Mouse (Mus musculus) frontal cortex, adult (tissue): ENCODE measurements around the gene Sec23a.
"Not testable (repeated sequence)": the region's sequence is repeated elsewhere in the genome, so short reads cannot be mapped to it uniquely, and the experiment has no call there.

ENCODE experiments used
- ATAC-seq: cut with Nextera tagmentation; 2 replicates; pipeline ENCODE4 v1.9.2; 2017; ENCODE audit warnings: mild to moderate bottlenecking, moderate library complexity, mixed read lengths; ENCODE audit not compliant: low TSS enrichment

Sec23a gene

GRCm38 (mm10) chr12:58985766-58986165 lies 26.1 kb downstream of the Sec23a start:
- no peak for ATAC-seq

GRCm38 (mm10) chr12:58981178-58981661 lies 30.6 kb downstream of the Sec23a start:
- ATAC-seq = not testable (repeated sequence)

- no peak for ATAC-seq
Observed at GRCm38 (mm10) chr12:58976966-58977365, 34.9 kb downstream of the Sec23a start.

GRCm38 (mm10) chr12:58964583-58964982 lies 47.2 kb downstream of the Sec23a start:
- ATAC-seq = peak; percentile 78; the same call in 1 of the 2 replicates

GRCm38 (mm10) chr12:58960844-58961243 lies 51.0 kb downstream of the Sec23a start:
- no peak for ATAC-seq

- ATAC-seq = no peak
Observed at GRCm38 (mm10) chr12:58956624-58957023, 55.2 kb downstream of the Sec23a start.

GRCm38 (mm10) chr12:58956162-58956561 lies 55.7 kb downstream of the Sec23a start:
- no peak for ATAC-seq

- ATAC-seq = peak; percentile 41; the same call in 1 of the 2 replicates
Observed at GRCm38 (mm10) chr12:58947879-58948278, 63.9 kb downstream of the Sec23a start.

- ATAC-seq = peak; percentile 65
Observed at GRCm38 (mm10) chr12:58947231-58947630, 64.6 kb downstream of the Sec23a start.

GRCm38 (mm10) chr12:58942544-58942943 lies 69.3 kb downstream of the Sec23a start:
- no peak for ATAC-seq

GRCm38 (mm10) chr12:58934580-58934979 lies 77.2 kb downstream of the Sec23a start:
- ATAC-seq = no peak

- ATAC-seq = no peak
Observed at GRCm38 (mm10) chr12:58924996-58925395, 86.8 kb downstream of the Sec23a start.

- peak; percentile 74 for ATAC-seq
Observed at GRCm38 (mm10) chr12:58924025-58924424, 87.8 kb downstream of the Sec23a start.

- no peak for ATAC-seq
Observed at GRCm38 (mm10) chr12:58920775-58921174, 91.0 kb downstream of the Sec23a start.

GRCm38 (mm10) chr12:58919516-58919915 lies 92.3 kb downstream of the Sec23a start:
- ATAC-seq = no peak

GRCm38 (mm10) chr12:58909826-58910225 lies 102.0 kb downstream of the Sec23a start:
- ATAC-seq = no peak
